Mouse (Mus musculus) limb, embryonic 11.5 days (tissue): ENCODE results near the gene Mllt1. TPM values are rescaled to one million over a fixed set of nuclear protein-coding genes. Genes with fewer than 3 reads are reported as not detected.

Source experiments
- ATAC-seq: fragments of 200-750 bp; cut with Nextera tagmentation; 2 replicates; pipeline ENCODE4 v1.8.0; 2017; ENCODE audit warnings: low read depth; ENCODE audit not compliant: insufficient number of reproducible peaks, low FRiP score, low TSS enrichment
- DNase-seq: peaks from one replicate; pipeline ENCODE4 v3.0.0-alpha.2; 2015; ENCODE audit warnings: low spot score
- H3K27ac ChIP-seq: fragments of 300-500 bp; sonication (generic); replicated peaks from 2 replicates; pipeline ENCODE4 v1.5.1; 2014; ENCODE audit warnings: low read depth, mild to moderate bottlenecking, low read length
- H3K27me3 ChIP-seq: fragments of 300-500 bp; sonication (generic); 2 replicates; pipeline ENCODE4 v1.6.1; 2014; ENCODE audit warnings: mild to moderate bottlenecking, low read length, mixed read lengths; ENCODE audit not compliant: control insufficient read depth, insufficient read depth
- H3K36me3 ChIP-seq: fragments of 300-500 bp; sonication (generic); 2 replicates; pipeline ENCODE4 v1.6.1; 2014; ENCODE audit warnings: mild to moderate bottlenecking, low read length, moderate library complexity, mixed read lengths; ENCODE audit not compliant: control insufficient read depth, insufficient read depth
- H3K4me1 ChIP-seq: fragments of 300-500 bp; sonication (generic); 2 replicates; pipeline ENCODE4 v1.6.1; 2014; ENCODE audit warnings: low read length, mixed read lengths; ENCODE audit not compliant: control insufficient read depth, insufficient read depth
- H3K4me2 ChIP-seq: fragments of 300-500 bp; sonication (generic); 2 replicates; pipeline ENCODE4 v1.6.1; 2014; ENCODE audit warnings: low read depth, mild to moderate bottlenecking, moderate library complexity; ENCODE audit not compliant: severe bottlenecking
- H3K4me3 ChIP-seq: fragments of 300-500 bp; sonication (generic); 2 replicates; pipeline ENCODE4 v1.5.1; 2014; ENCODE audit warnings: low read depth, low read length
- H3K9ac ChIP-seq: fragments of 300-500 bp; sonication (generic); 2 replicates; pipeline ENCODE4 v1.6.1; 2014; ENCODE audit warnings: mild to moderate bottlenecking, low read length
- H3K9me3 ChIP-seq: fragments of 300-500 bp; sonication (generic); 2 replicates; pipeline ENCODE4 v1.6.1; 2016; ENCODE audit warnings: low read length; ENCODE audit not compliant: control insufficient read depth
- WGBS: fragments of 180-500 bp; shearing (Covaris S2); extraction: QIAGEN DNeasy Blood & Tissue Kit; methylation state at CpG from one replicate; pipeline ENCODE4 v1.1.7; 2014; 5-methylcytosine and 5-hydroxymethylcytosine counted together
- polyA plus RNA-seq: library from polyadenylated mRNA; unstranded; fragments of >200 nt; fragmentation: Nextera tagmentation; extraction: Ambion mirVana; gene quantifications from 2 replicates; pipeline ENCODE4 v1.2.1, GENCODE M21; 2014

Gene Mllt1
- polyA plus RNA-seq, 1 experiment from 2014 or later: 43.1 TPM

- Histone ChIP-seq H3K9ac (no peak overlapping the region), H3K4me3 (no peak overlapping the region), H3K9me3 (no peaks in the 10 kb centered on the region), H3K27me3 (no peaks in the 10 kb centered on the region), H3K27ac (no peak overlapping the region), H3K36me3 (no peaks in the 10 kb centered on the region), H3K4me1 (no peaks in the 10 kb centered on the region), H3K4me2 (no peak overlapping the region)
- DNase-seq (no peak), ATAC-seq (no peak)
- 74% methylated on average over 7 of the region's 7 CpGs for WGBS
Observed at GRCm38 (mm10) chr17:56954871-56955270, 19.7 kb upstream of the Mllt1 start.

GRCm38 (mm10) chr17:56952639-56953038 lies 17.4 kb upstream of the Mllt1 start:
- H3K9me3 ChIP-seq: no peaks in the 10 kb centered on the region
- H3K9ac ChIP-seq: no peak overlapping the region
- ATAC-seq: no peak
- WGBS: 91% methylated on average over 1 of the region's 1 CpGs
- no peak overlapping the region for H3K4me3 ChIP-seq
- no peak overlapping the region for H3K27ac ChIP-seq
- no peak overlapping the region for H3K4me2 ChIP-seq
- DNase-seq: no peak
- H3K36me3 ChIP-seq: no peaks in the 10 kb centered on the region
- H3K27me3 ChIP-seq: no peaks in the 10 kb centered on the region
- H3K4me1 ChIP-seq: no peaks in the 10 kb centered on the region

- Histone ChIP-seq H3K36me3 (no peaks in the 10 kb centered on the region), H3K4me3 (no peak overlapping the region), H3K9me3 (no peaks in the 10 kb centered on the region), H3K4me2 (no peak overlapping the region), H3K4me1 (no peaks in the 10 kb centered on the region), H3K27me3 (no peaks in the 10 kb centered on the region), H3K27ac (no peak overlapping the region), H3K9ac (no peak overlapping the region)
- DNase-seq (peak; percentile 71), ATAC-seq (no peak)
- WGBS: 12% methylated on average over 3 of the region's 3 CpGs
Observed at GRCm38 (mm10) chr17:56950915-56951314, 15.7 kb upstream of the Mllt1 start.

GRCm38 (mm10) chr17:56938751-56939150 lies 3.5 kb upstream of the Mllt1 start:
- Histone ChIP-seq H3K9me3 (no peaks in the 10 kb centered on the region), H3K36me3 (no peaks in the 10 kb centered on the region; the same call in 1 of the 2 replicates), H3K4me1 (peaks cover 6% of the 10 kb centered on the region), H3K4me3 (no peak overlapping the region), H3K27me3 (no peaks in the 10 kb centered on the region), H3K9ac (no peak overlapping the region), H3K4me2 (no peak overlapping the region), H3K27ac (no peak overlapping the region)
- ATAC-seq (no peak), DNase-seq (no peak)
- WGBS: 79% methylated on average over 4 of the region's 4 CpGs

- DNase-seq (no peak), ATAC-seq (no peak)
- Histone ChIP-seq H3K4me1 (peaks cover 8% of the 10 kb centered on the region), H3K9me3 (no peaks in the 10 kb centered on the region), H3K4me2 (no peak overlapping the region), H3K27me3 (no peaks in the 10 kb centered on the region), H3K36me3 (peaks cover 2% of the 10 kb centered on the region; the same call in 1 of the 2 replicates), H3K9ac (no peak overlapping the region), H3K27ac (no peak overlapping the region), H3K4me3 (no peak overlapping the region)
- WGBS: 91% methylated on average over 7 of the region's 7 CpGs
Observed at GRCm38 (mm10) chr17:56936731-56937130, 1.5 kb upstream of the Mllt1 start.

- Histone ChIP-seq H3K4me2 (peak overlapping the region; percentile 64), H3K27me3 (no peaks in the 10 kb centered on the region), H3K9me3 (no peaks in the 10 kb centered on the region), H3K4me1 (peaks cover 8% of the 10 kb centered on the region), H3K27ac (peak overlapping the region; percentile 51; the same call in 1 of the 2 replicates), H3K9ac (peak overlapping the region; percentile 95), H3K4me3 (peak overlapping the region; percentile 97), H3K36me3 (peaks cover 2% of the 10 kb centered on the region; the same call in 1 of the 2 replicates)
- peak; percentile 69 for DNase-seq
- 2% methylated on average over 33 of the region's 45 CpGs for WGBS
- ATAC-seq: peak; percentile 53
Observed at GRCm38 (mm10) chr17:56934545-56935330, 477 bp downstream of the Mllt1 start.

- no peaks in the 10 kb centered on the region for H3K9me3 ChIP-seq
- no peak overlapping the region for H3K27ac ChIP-seq
- ATAC-seq (no peak), DNase-seq (no peak)
- peak overlapping the region; percentile 64 for H3K4me2 ChIP-seq
- peak overlapping the region; percentile 97; the same call in 1 of the 2 replicates for H3K4me3 ChIP-seq
- peaks cover 2% of the 10 kb centered on the region; the same call in 1 of the 2 replicates for H3K36me3 ChIP-seq
- H3K9ac ChIP-seq: 0 out of 2 replicates have a peak overlapping the region, but pooled peaks have one; percentile 5
- H3K27me3 ChIP-seq: no peaks in the 10 kb centered on the region
- peaks cover 8% of the 10 kb centered on the region for H3K4me1 ChIP-seq
- WGBS: 93% methylated on average over 2 of the region's 2 CpGs
Observed at GRCm38 (mm10) chr17:56933395-56933794, 1.8 kb downstream of the Mllt1 start.

GRCm38 (mm10) chr17:56930026-56930425 lies 5.2 kb downstream of the Mllt1 start:
- H3K36me3 ChIP-seq: peaks cover 5% of the 10 kb centered on the region; the same call in 1 of the 2 replicates
- DNase-seq (no peak), ATAC-seq (no peak)
- H3K4me2 ChIP-seq: no peak overlapping the region
- H3K9ac ChIP-seq: no peak overlapping the region
- no peak overlapping the region for H3K4me3 ChIP-seq
- WGBS: 87% methylated on average over 8 of the region's 8 CpGs
- peaks cover 8% of the 10 kb centered on the region for H3K4me1 ChIP-seq
- H3K27me3 ChIP-seq: no peaks in the 10 kb centered on the region
- H3K9me3 ChIP-seq: no peaks in the 10 kb centered on the region
- H3K27ac ChIP-seq: no peak overlapping the region
